Mouse (Mus musculus) CH12.LX (cell line): ENCODE measurements at regions not wholly inside any gene's neighbourhood (a gene's known extent, or its start where the extent isn't known, plus 50 kb on each side); places are given as distances from the start of the nearest gene placed in this dataset.

Experiments used
- CTCF ChIP-seq, 2 experiments: IDR thresholded peaks in 1 of 2; conservative IDR thresholded peaks in 1 of 2; 2 replicates each; pipeline ENCODE4 v1.5.1; 2011 to 2012; ENCODE audit warnings: low read depth in 2 of 2, low read length in 2 of 2, improper control_type of control experiment in 1 of 2, inconsistent platforms in 1 of 2, mild to moderate bottlenecking in 1 of 2, moderate library complexity in 1 of 2
- EP300 ChIP-seq: IDR thresholded peaks from 2 replicates; pipeline ENCODE4 v1.6.1; 2011; ENCODE audit warnings: low read length, improper control_type of control experiment
- HCFC1 ChIP-seq: IDR thresholded peaks from 2 replicates; pipeline ENCODE4 v1.6.1; 2012; ENCODE audit warnings: low read depth, mild to moderate bottlenecking, inconsistent platforms, low read length, improper control_type of control experiment
- MAFK ChIP-seq: IDR thresholded peaks from 2 replicates; pipeline ENCODE4 v1.6.1; 2011; ENCODE audit warnings: low read length, improper control_type of control experiment; ENCODE audit not compliant: insufficient replicate concordance
- PAX5 ChIP-seq: IDR thresholded peaks from 2 replicates; pipeline ENCODE4 v1.6.1; 2012; ENCODE audit warnings: low read length, inconsistent platforms, mixed read lengths
- POLR2A ChIP-seq: IDR thresholded peaks from 2 replicates; pipeline ENCODE4 v1.6.1; 2011; ENCODE audit warnings: low read depth, mild to moderate bottlenecking, improper control_type of control experiment, low read length
- TBP ChIP-seq: conservative IDR thresholded peaks from 2 replicates; pipeline ENCODE4 v1.6.1; 2011; ENCODE audit warnings: low read depth, low read length, improper control_type of control experiment
- UBTF ChIP-seq: IDR thresholded peaks from 2 replicates; pipeline ENCODE4 v1.6.1; 2012; ENCODE audit warnings: low read depth, mild to moderate bottlenecking, inconsistent platforms, low read length, improper control_type of control experiment, moderate library complexity

DNA sequence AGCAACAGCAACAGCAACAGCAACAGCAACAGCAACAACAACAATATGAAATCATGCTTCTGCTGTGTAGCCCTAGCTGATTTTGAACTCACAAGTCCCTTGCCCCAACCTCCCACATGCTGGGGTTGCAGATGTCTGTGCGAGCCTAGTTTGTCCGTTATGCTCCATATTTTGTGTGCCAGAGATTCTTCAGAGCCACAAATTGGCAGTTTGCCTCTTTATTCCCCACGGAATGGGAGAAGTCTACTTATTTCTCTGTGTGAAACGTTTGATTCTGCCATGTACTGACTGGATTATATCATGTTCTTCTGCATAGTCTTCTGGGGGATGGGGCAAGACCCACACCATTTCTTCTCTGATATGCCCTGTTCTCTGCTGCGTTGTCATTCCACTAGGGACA, 64.5 kb upstream of the Myocd start:
- TF ChIP-seq TBP = no peak
- no peak for TF ChIP-seq EP300
- TF ChIP-seq MAFK = no peak
- no peak for TF ChIP-seq PAX5
- no peak for TF ChIP-seq CTCF (conservative IDR thresholded peaks at IDR 0.05 in 1 of 2, IDR thresholded peaks at IDR 0.05 in 1 of 2; ENCODE audit: low read depth in 2 of 2, low read length in 2 of 2)
- TF ChIP-seq POLR2A = no peak
- TF ChIP-seq HCFC1 = no peak
- no peak for TF ChIP-seq UBTF
